Mouse (Mus musculus) stomach, postnatal 0 days (tissue): Measurements from ENCODE around the gene Idh1. TPM values are rescaled to one million over a fixed set of nuclear protein-coding genes. Genes with fewer than 3 reads are reported as not detected.

Experiments
- ATAC-seq: fragments of 200-750 bp; cut with Nextera tagmentation; 2 replicates; pipeline ENCODE4 v1.8.0; 2017; ENCODE audit not compliant: low FRiP score, low TSS enrichment
- DNase-seq: peaks from one replicate; pipeline ENCODE4 v3.0.0-alpha.2; 2016; ENCODE audit warnings: low spot score
- H3K27ac ChIP-seq: fragments of 300-500 bp; sonication (generic); replicated peaks from 2 replicates; pipeline ENCODE4 v1.5.1; 2014; ENCODE audit warnings: mild to moderate bottlenecking, control low read depth
- H3K27me3 ChIP-seq: fragments of 300-500 bp; sonication (generic); 2 replicates; pipeline ENCODE4 v1.6.1; 2014; ENCODE audit warnings: low read length; ENCODE audit not compliant: control insufficient read depth, insufficient read depth
- H3K36me3 ChIP-seq: fragments of 300-500 bp; sonication (generic); 2 replicates; pipeline ENCODE4 v1.6.1; 2014; ENCODE audit warnings: low read length, mixed read lengths; ENCODE audit not compliant: control insufficient read depth, insufficient read depth
- H3K4me1 ChIP-seq: fragments of 300-500 bp; sonication (generic); replicated peaks from 2 replicates; pipeline ENCODE4 v1.6.1; 2014; ENCODE audit warnings: antibody characterized with exemption; ENCODE audit not compliant: control insufficient read depth, insufficient read depth
- H3K4me2 ChIP-seq: fragments of 300-500 bp; sonication (generic); replicated peaks from 2 replicates; pipeline ENCODE4 v1.6.1; 2014; ENCODE audit warnings: low read depth, mild to moderate bottlenecking, control low read depth, moderate library complexity
- H3K4me3 ChIP-seq: fragments of 300-500 bp; sonication (generic); 2 replicates; pipeline ENCODE4 v1.5.1; 2014; ENCODE audit warnings: low read depth, low read length, control low read depth
- H3K9ac ChIP-seq: fragments of 300-500 bp; sonication (generic); 2 replicates; pipeline ENCODE4 v1.6.1; 2014; ENCODE audit warnings: mild to moderate bottlenecking, low read length, control low read depth, mixed read lengths
- H3K9me3 ChIP-seq: fragments of 300-500 bp; sonication (generic); 2 replicates; pipeline ENCODE4 v1.6.1; 2016; ENCODE audit warnings: low read length; ENCODE audit not compliant: control insufficient read depth
- CTCF ChIP-seq: IDR thresholded peaks from 2 replicates; pipeline ENCODE4 v1.5.1; 2016; ENCODE audit warnings: antibody characterized with exemption, low read depth, mild to moderate bottlenecking, moderate library complexity
- EP300 ChIP-seq: optimal IDR thresholded peaks from 2 replicates; pipeline ENCODE3; 2016; ENCODE audit warnings: antibody characterized with exemption
- WGBS: fragments of 180-500 bp; shearing (Covaris S2); extraction: QIAGEN DNeasy Blood & Tissue Kit; methylation state at CpG from one replicate; pipeline ENCODE4 v1.1.7; 2014; 5-methylcytosine and 5-hydroxymethylcytosine counted together
- polyA plus RNA-seq: library from polyadenylated mRNA; unstranded; fragments of >200 nt; fragmentation: Nextera tagmentation; extraction: Ambion mirVana; gene quantifications from 2 replicates; pipeline ENCODE4 v1.2.1, GENCODE M21; 2015

The Idh1 gene
- polyA plus RNA-seq, 1 experiment from 2014 or later = 177 TPM

DNA sequence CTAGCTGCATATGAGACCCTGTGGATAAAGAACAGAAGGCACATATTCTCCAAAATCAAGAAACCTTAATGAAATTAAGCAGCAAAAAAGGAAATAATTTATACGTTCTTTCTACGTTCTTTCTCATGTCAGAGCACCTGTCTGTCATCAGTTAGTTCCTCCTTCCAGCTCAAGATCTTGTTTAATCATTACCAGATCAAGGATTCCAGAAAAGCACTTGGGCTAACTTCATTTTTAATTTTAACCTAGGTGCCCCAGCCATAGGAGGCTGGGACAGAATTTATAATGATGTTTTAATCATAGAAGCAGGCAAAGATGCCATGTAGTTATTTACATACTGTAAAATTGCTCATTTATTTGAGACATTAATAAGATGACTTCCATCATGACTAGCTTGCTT lies 41.5 kb downstream of the Idh1 start:
- H3K4me3 ChIP-seq = no peak overlapping the region
- no peak overlapping the region for H3K9ac ChIP-seq
- no peaks in the 10 kb centered on the region for H3K27me3 ChIP-seq
- no peaks in the 10 kb centered on the region for H3K9me3 ChIP-seq
- H3K36me3 ChIP-seq = no peaks in the 10 kb centered on the region
- TF ChIP-seq EP300 (no peak), CTCF (no peak)
- no peak overlapping the region for H3K4me2 ChIP-seq
- DNase-seq (no peak), ATAC-seq (no peak)
- H3K4me1 ChIP-seq = no peaks in the 10 kb centered on the region
- H3K27ac ChIP-seq = no peak overlapping the region
- WGBS = 72% methylated on average over 2 of the region's 2 CpGs

DNA sequence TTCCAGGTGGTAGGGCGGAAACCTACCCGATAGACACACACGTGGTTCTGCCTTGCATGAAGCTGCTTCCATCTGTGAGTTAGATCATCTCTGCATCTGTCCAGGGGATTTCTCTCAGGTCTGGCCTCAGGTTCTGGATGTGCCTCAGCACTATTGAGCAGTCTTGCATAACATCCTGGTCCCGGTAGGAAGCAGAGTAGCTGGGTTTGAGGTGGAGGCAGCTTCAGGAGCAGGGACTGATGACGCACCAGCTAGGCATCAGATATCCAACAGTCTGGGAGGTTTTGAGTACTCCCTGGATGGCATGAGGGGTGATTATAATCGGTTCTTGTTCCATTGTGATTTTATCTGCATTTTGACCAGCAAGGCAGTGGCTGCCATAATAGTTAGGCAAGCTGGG lies 48.7 kb downstream of the Idh1 start:
- DNase-seq (no peak), ATAC-seq (no peak)
- 83% methylated on average over 6 of the region's 6 CpGs for WGBS
- Histone ChIP-seq H3K4me2 (no peak overlapping the region), H3K4me3 (no peak overlapping the region), H3K4me1 (no peaks in the 10 kb centered on the region), H3K36me3 (no peaks in the 10 kb centered on the region), H3K27ac (no peak overlapping the region), H3K9ac (no peak overlapping the region), H3K9me3 (no peaks in the 10 kb centered on the region), H3K27me3 (no peaks in the 10 kb centered on the region)
- no peak for TF ChIP-seq CTCF
- TF ChIP-seq EP300 = no peak

DNA sequence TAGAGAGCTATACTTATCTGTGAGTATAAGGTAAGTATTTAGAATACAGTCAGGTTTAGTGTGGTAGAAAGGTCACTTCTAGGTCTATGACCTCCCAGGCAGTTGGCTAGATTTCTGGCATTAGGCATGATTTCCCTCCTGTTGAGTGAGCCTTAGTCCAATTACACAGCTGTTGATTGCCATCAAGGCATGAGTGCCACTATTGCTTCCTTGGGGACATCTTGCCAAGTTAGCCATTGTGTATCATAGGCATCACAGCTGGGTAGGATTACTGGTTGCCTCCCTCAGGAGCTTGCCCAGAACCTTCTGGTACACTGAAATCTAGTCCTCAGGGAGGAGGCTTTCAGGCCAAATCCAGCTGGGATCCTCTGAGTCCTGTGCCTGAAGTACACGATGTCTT lies 53.5 kb downstream of the Idh1 start:
- H3K9me3 ChIP-seq = no peaks in the 10 kb centered on the region
- no peaks in the 10 kb centered on the region for H3K36me3 ChIP-seq
- H3K27ac ChIP-seq = no peak overlapping the region
- no peaks in the 10 kb centered on the region for H3K4me1 ChIP-seq
- ATAC-seq = no peak
- no peak overlapping the region for H3K4me3 ChIP-seq
- no peaks in the 10 kb centered on the region for H3K27me3 ChIP-seq
- H3K4me2 ChIP-seq = no peak overlapping the region
- no peak for DNase-seq
- H3K9ac ChIP-seq = no peak overlapping the region
- no peak for TF ChIP-seq CTCF
- no peak for TF ChIP-seq EP300
- WGBS = 83% methylated on average over 1 of the region's 1 CpGs

DNA sequence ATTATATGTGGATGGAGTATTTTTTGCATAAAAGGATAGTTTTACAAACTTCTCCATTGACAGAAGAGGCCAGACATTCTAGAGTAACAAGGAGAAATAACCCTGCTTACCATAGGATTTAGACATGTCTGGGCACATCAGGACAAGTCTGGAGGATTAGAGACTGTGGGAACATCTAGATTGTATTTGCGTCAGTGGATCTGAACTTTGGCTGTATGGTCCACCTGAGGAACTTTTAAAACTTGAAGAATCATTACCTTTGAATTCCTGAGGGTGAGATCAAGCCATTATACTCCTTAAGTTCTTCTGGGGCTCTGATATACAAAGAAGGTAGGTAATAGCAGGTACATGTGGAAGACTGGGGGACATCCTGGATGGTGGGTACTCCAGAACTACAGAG lies 54.6 kb downstream of the Idh1 start:
- 79% methylated on average over 1 of the region's 1 CpGs for WGBS
- Histone ChIP-seq H3K36me3 (no peaks in the 10 kb centered on the region), H3K4me1 (no peaks in the 10 kb centered on the region), H3K9ac (no peak overlapping the region), H3K4me2 (no peak overlapping the region), H3K4me3 (no peak overlapping the region), H3K27me3 (no peaks in the 10 kb centered on the region), H3K27ac (no peak overlapping the region), H3K9me3 (no peaks in the 10 kb centered on the region)
- TF ChIP-seq CTCF (no peak), EP300 (no peak)
- ATAC-seq = no peak
- no peak for DNase-seq

- ATAC-seq (no peak), DNase-seq (no peak)
- H3K27ac ChIP-seq = no peak overlapping the region
- no peak overlapping the region for H3K4me2 ChIP-seq
- H3K27me3 ChIP-seq = no peaks in the 10 kb centered on the region
- H3K4me3 ChIP-seq = no peak overlapping the region
- H3K4me1 ChIP-seq = no peaks in the 10 kb centered on the region
- no peaks in the 10 kb centered on the region for H3K36me3 ChIP-seq
- no peaks in the 10 kb centered on the region for H3K9me3 ChIP-seq
- 71% methylated on average over 3 of the region's 3 CpGs for WGBS
- TF ChIP-seq EP300 (no peak), CTCF (no peak)
- no peak overlapping the region for H3K9ac ChIP-seq
These were observed 56.1 kb downstream of the Idh1 start for GRCm38 (mm10) chr1:65130226-65130625.

DNA sequence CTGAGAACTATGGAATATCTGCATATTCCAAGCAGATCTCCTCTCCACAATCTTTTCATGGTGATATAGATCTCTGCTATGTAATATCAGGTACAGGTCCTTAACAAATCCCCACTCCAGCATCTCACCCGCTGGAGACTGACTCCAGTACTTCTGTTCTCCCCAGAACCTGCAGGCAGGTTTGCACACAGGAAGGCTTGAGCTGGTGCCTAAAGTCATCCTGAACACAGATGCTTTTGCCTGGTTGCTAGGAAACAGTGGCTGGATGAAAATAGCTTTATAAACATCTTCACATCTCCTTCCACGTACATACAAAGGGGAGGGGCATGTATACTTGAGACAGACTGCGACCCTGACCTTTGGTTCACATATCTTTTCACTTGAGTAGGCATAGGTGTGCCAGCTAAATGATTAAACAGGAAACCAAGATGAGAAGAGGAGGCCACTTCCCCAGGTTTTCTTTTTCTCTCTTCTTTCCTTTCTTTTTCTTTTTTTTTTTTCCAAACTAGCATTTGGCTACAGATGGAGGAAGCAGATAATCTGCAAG lies 56.6 kb downstream of the Idh1 start:
- DNase-seq (no peak), ATAC-seq (no peak)
- WGBS = 45% methylated on average over 3 of the region's 3 CpGs
- Histone ChIP-seq H3K36me3 (no peaks in the 10 kb centered on the region), H3K27me3 (no peaks in the 10 kb centered on the region), H3K4me2 (no peak overlapping the region), H3K4me3 (no peak overlapping the region), H3K9ac (no peak overlapping the region), H3K27ac (no peak overlapping the region), H3K9me3 (no peaks in the 10 kb centered on the region), H3K4me1 (no peaks in the 10 kb centered on the region)
- TF ChIP-seq CTCF = no peak
- no peak for TF ChIP-seq EP300
